Mouse (Mus musculus) bone marrow macrophage, adult 2 months (primary cell): ENCODE measurements at regions not wholly inside any gene's neighbourhood (a gene's known extent, or its start where the extent isn't known, plus 50 kb on each side); places are given as distances from the start of the nearest gene placed in this dataset.
A peak's percentile ranks its signal among the peaks of the same experiment; 100 is the strongest.
"Not testable (repeated sequence)": the region's sequence is repeated elsewhere in the genome, so short reads cannot be mapped to it uniquely, and the experiment has no call there.

Source experiments
- H3K27ac ChIP-seq: 2 replicates; pipeline ENCODE4 v1.5.1; 2012; ENCODE audit warnings: low read depth, low read length; ENCODE audit not compliant: insufficient read depth
- H3K4me1 ChIP-seq: 2 replicates; pipeline ENCODE4 v1.6.1; 2012; ENCODE audit warnings: low read length; ENCODE audit not compliant: control insufficient read depth, insufficient read depth
- H3K4me3 ChIP-seq: 2 replicates; pipeline ENCODE4 v1.5.1; 2012; ENCODE audit warnings: mild to moderate bottlenecking, low read length, moderate library complexity; ENCODE audit not compliant: insufficient read depth
- CTCF ChIP-seq: IDR thresholded peaks from 2 replicates; pipeline ENCODE4 v1.5.1; 2012; ENCODE audit warnings: low read depth, mild to moderate bottlenecking, low read length, moderate library complexity
- POLR2A ChIP-seq: IDR thresholded peaks from 2 replicates; pipeline ENCODE4 v1.6.1; 2012; ENCODE audit warnings: mild to moderate bottlenecking, low read depth, low read length, borderline replicate concordance

- no peak overlapping the region for H3K4me3 ChIP-seq
- TF ChIP-seq CTCF = no peak
- TF ChIP-seq POLR2A = no peak
- no peak overlapping the region for H3K27ac ChIP-seq
- H3K4me1 ChIP-seq = no peaks in the 10 kb centered on the region
Observed at GRCm38 (mm10) chr8:78119682-78120081, 93.4 kb upstream of the Ttc29 start.

- TF ChIP-seq CTCF (peak; percentile 43; the same call in 1 of the 2 replicates), POLR2A (no peak)
Observed at GRCm38 (mm10) chr8:78124248-78124647, 88.8 kb upstream of the Ttc29 start.

GRCm38 (mm10) chr8:78127852-78128251 is 85.2 kb upstream of the Ttc29 start:
- H3K27ac ChIP-seq = no peak overlapping the region
- no peak for TF ChIP-seq POLR2A
- no peak for TF ChIP-seq CTCF
- H3K4me1 ChIP-seq = no peaks in the 10 kb centered on the region

More at GRCm38 (mm10) chr8:78124248-78124647, 88.8 kb upstream of the Ttc29 start:
- H3K4me3 ChIP-seq = no peak overlapping the region
- no peak overlapping the region for H3K27ac ChIP-seq
- H3K4me1 ChIP-seq = no peaks in the 10 kb centered on the region

GRCm38 (mm10) chr8:78129061-78129460 is 84.0 kb upstream of the Ttc29 start:
- TF ChIP-seq POLR2A (no peak), CTCF (no peak)

More at GRCm38 (mm10) chr8:78127852-78128251, 85.2 kb upstream of the Ttc29 start:
- no peak overlapping the region for H3K4me3 ChIP-seq

GRCm38 (mm10) chr8:78139514-78139913 is 73.6 kb upstream of the Ttc29 start:
- not testable (repeated sequence) for H3K27ac ChIP-seq, H3K4me1 ChIP-seq, H3K4me3 ChIP-seq

More at GRCm38 (mm10) chr8:78129061-78129460, 84.0 kb upstream of the Ttc29 start:
- no peaks in the 10 kb centered on the region for H3K4me1 ChIP-seq
- no peak overlapping the region for H3K27ac ChIP-seq
- H3K4me3 ChIP-seq = no peak overlapping the region

GRCm38 (mm10) chr8:78147170-78147569 is 65.9 kb upstream of the Ttc29 start:
- Histone ChIP-seq H3K4me3 (no peak overlapping the region), H3K27ac (no peak overlapping the region), H3K4me1 (no peaks in the 10 kb centered on the region)
- TF ChIP-seq CTCF (no peak), POLR2A (no peak)

- TF ChIP-seq CTCF (no peak), POLR2A (no peak)
- no peak overlapping the region for H3K27ac ChIP-seq
- no peaks in the 10 kb centered on the region for H3K4me1 ChIP-seq
- H3K4me3 ChIP-seq = no peak overlapping the region
Observed at GRCm38 (mm10) chr8:78148006-78148405, 65.1 kb upstream of the Ttc29 start.

GRCm38 (mm10) chr8:78154873-78155272 is 58.2 kb upstream of the Ttc29 start:
- H3K4me1 ChIP-seq = no peaks in the 10 kb centered on the region
- H3K27ac ChIP-seq = no peak overlapping the region
- no peak for TF ChIP-seq CTCF
- no peak for TF ChIP-seq POLR2A
- no peak overlapping the region for H3K4me3 ChIP-seq

- no peaks in the 10 kb centered on the region for H3K4me1 ChIP-seq
- H3K4me3 ChIP-seq = no peak overlapping the region
- no peak overlapping the region for H3K27ac ChIP-seq
- TF ChIP-seq POLR2A (no peak), CTCF (no peak)
Observed at GRCm38 (mm10) chr8:78162046-78162445, 51.1 kb upstream of the Ttc29 start.

- TF ChIP-seq CTCF (no peak), POLR2A (no peak)
- Histone ChIP-seq H3K4me3 (no peak overlapping the region), H3K4me1 (no peaks in the 10 kb centered on the region), H3K27ac (no peak overlapping the region)
Observed at GRCm38 (mm10) chr8:78162763-78163508, 50.2 kb upstream of the Ttc29 start.
